Mouse (Mus musculus) left cerebral cortex, adult 2 months (tissue): ENCODE data around the gene Hcar2. TPM values are rescaled to one million over a fixed set of nuclear protein-coding genes. Genes with fewer than 3 reads are reported as not detected.

ENCODE experiments used
- DNase-seq, 2 experiments: peaks; one replicate each; pipeline ENCODE4 v3.0.0; 2021 to 2022; ENCODE audit warnings: low spot score in 2 of 2, mixed read lengths in 1 of 2; ENCODE audit errors: extremely low spot score in 1 of 2
- H3K27ac ChIP-seq: fragments of 200-600 bp; 2 replicates; pipeline ENCODE4 v1.8.1; 2022
- H3K4me3 ChIP-seq: fragments of 200-600 bp; 2 replicates; pipeline ENCODE4 v1.8.1; 2022
- CTCF ChIP-seq: fragments of 200-600 bp; IDR thresholded peaks from 2 replicates; pipeline ENCODE4 v1.8.1; 2022; ENCODE audit warnings: antibody characterized with exemption, mild to moderate bottlenecking, moderate library complexity
- intact Hi-C: fragments of 180-260 bp; cut with DNase I; formaldehyde crosslinking; loops from one replicate; pipeline ENCODE4 v1.15.1; 2025
- long read RNA-seq, 2 experiments: library from polyadenylated mRNA; stranded (forward); transcript quantifications; one replicate each; pipeline ENCODE4 v2.0.0; 2021; ENCODE audit warnings: borderline mapping rate in 2 of 2
- total RNA-seq, 2 experiments: library from RNA; stranded (reverse); gene quantifications; 2 replicates each; pipeline ENCODE4 v1.2.3; 2021

The Hcar2 gene
- total RNA-seq = not detected
- long read RNA-seq, experiment 1 = 0 reads
- long read RNA-seq, experiment 2 = 0 reads

DNA sequence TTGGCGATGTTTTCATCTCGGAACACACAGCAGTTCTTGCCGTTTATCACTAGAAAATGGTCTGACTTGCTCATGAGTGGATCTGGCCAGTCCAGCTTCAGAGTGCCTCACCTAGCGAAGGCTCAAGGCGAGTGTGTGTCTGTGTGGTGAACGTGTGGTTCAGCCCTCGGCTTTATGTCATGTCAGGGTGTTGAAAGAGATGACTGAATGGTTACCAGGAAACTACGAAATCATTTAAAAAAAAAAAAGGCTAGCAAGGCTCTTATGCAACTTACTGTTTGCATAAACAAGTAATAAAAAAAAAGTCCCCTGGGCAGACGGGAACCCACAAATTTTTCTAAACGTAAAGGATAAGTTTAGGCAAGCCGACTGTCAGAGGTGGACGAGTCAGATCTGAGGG is at the start of gene Hcar2:
TSS of gene Hcar2 (minus strand) at position 135 of the 400 bp plus-strand sequence.
- TF ChIP-seq CTCF = no peak
- DNase-seq = no peak
- H3K27ac ChIP-seq = no peak within 1 kb of the TSS
- no peak within 1 kb of the TSS for H3K4me3 ChIP-seq
- intact Hi-C loops = no loop called here

- intact Hi-C loops = no loop called here
- H3K27ac ChIP-seq = no peak overlapping the region
- no peak for DNase-seq
Observed at GRCm38 (mm10) chr5:123914852-123915251, 49.6 kb upstream of the Hcar2 start.

DNA sequence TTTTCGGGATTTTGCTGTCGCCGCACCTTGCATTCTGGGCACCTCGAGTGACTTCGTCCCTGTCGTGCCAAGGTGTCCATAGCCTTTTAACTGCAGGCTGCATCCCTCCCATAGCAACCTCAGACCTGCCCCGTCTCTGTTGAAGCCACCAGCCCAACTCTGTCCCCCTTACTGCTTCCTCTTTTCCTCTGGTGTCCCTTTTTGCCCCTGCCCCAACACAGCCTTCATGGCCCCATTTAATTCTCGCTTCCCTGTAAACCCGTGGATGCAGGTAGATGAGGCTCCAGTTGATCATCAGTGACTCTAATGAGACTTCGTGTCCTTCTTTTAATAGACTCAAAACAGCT is 42.3 kb upstream of the Hcar2 start:
- intact Hi-C loops = loop anchor here (1.0 to 2.0 kb wide), 4 partner anchors 81 to 281 kb away; partner anchors contain the start of genes Kntc1, Rsrc2 and Zcchc8
- Histone ChIP-seq H3K4me3 (peak overlapping the region; percentile 52), H3K27ac (peak overlapping the region; percentile 92)
- DNase-seq = no peak
- TF ChIP-seq CTCF = no peak

More at GRCm38 (mm10) chr5:123914852-123915251, 49.6 kb upstream of the Hcar2 start:
- no peak for TF ChIP-seq CTCF
- no peak overlapping the region for H3K4me3 ChIP-seq

DNA sequence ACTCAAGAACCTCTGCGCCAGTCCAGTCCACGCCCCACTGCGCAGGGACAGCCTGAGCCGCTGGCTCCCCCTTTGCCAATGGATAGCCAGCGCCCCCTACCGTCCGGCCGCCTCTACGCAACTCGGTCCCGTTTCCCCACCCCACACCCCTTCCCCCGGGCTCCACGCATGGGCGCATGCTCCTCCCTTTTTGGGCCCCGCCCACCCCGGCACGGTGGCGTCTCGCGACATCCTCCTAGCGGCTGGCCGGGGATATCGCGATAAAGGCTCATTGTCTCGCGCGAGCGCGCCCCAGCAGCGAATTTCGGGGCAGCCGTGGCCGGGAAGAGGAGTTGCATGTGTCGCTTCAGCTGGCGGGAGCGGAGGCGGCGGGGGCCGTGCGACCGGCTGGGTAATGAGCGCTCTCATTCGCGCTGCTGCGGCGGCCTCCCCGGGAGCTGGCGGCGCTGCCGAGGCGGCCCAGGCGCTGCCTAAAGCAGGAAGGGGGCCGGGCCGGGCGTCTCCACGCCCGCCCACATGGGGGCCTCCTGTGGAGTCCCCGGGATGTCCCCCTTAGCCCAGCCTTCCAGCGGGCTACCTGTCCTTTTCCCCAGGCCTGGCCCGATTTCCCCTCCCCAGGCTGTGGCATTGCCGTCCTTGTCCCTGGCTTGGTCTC is 41.8 kb upstream of the Hcar2 start, which contains the start of gene Denr:
TSS of gene Denr (plus strand) at position 200 of the 655 bp plus-strand sequence.
- peak within 1 kb of the TSS; percentile 52 for H3K4me3 ChIP-seq
- H3K27ac ChIP-seq = peak within 1 kb of the TSS; percentile 92
- intact Hi-C loops = loop anchor here (1.0 to 2.0 kb wide), 4 partner anchors 80 to 280 kb away; partner anchors contain the start of genes Kntc1, Rsrc2 and Zcchc8
- DNase-seq = peak; percentile 99 to 100
- TF ChIP-seq CTCF = peak; percentile 97

- peak overlapping the region; percentile 52 for H3K4me3 ChIP-seq
- peak overlapping the region; percentile 22; the same call in 1 of the 2 replicates for H3K27ac ChIP-seq
- intact Hi-C loops = loop anchor here (2.0 kb wide), 2 partner anchors 80 to 280 kb away; no protein-coding TSS in a partner anchor
- DNase-seq = no peak
- TF ChIP-seq CTCF = no peak
Observed at GRCm38 (mm10) chr5:123906146-123906975, 41.1 kb upstream of the Hcar2 start.

GRCm38 (mm10) chr5:123904059-123904672 is 38.9 kb upstream of the Hcar2 start:
- Histone ChIP-seq H3K4me3 (no peak overlapping the region), H3K27ac (no peak overlapping the region)
- no peak for DNase-seq
- TF ChIP-seq CTCF = no peak; the same call in none of the 2 replicates
- intact Hi-C loops = no loop called here

DNA sequence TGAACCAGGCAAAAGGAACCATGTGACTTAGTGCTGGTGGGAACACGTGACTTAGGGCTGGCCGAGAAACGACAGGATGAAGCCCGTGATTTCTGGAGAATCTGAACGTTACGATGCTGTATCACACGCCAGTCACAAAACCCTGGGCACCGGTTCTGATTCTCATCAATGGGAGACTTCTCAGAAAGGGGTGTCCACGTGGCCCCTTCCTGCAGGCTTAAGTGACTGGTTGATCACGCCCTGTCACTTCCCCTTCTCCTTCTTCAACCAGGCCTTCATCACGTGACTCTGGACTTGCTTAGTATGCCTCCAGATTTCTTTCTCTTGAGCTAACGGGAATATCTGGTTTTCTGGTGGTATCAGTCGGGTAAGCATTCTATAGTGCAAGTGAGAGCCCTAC is 32.1 kb upstream of the Hcar2 start:
- no peak for DNase-seq
- Histone ChIP-seq H3K27ac (no peak overlapping the region), H3K4me3 (no peak overlapping the region)
- intact Hi-C loops = no loop called here
- no peak for TF ChIP-seq CTCF

- no peak for DNase-seq
- Histone ChIP-seq H3K27ac (no peak overlapping the region), H3K4me3 (no peak overlapping the region)
- intact Hi-C loops = no loop called here
- TF ChIP-seq CTCF = no peak
Observed at GRCm38 (mm10) chr5:123896395-123896794, 31.1 kb upstream of the Hcar2 start.

- TF ChIP-seq CTCF = no peak
- no peak overlapping the region for H3K27ac ChIP-seq
- intact Hi-C loops = no loop called here
Observed at GRCm38 (mm10) chr5:123893520-123893919, 28.2 kb upstream of the Hcar2 start.

GRCm38 (mm10) chr5:123891669-123892068 is 26.4 kb upstream of the Hcar2 start:
- no peak for DNase-seq
- intact Hi-C loops = no loop called here
- Histone ChIP-seq H3K4me3 (peak overlapping the region; percentile 25; the same call in 1 of the 2 replicates), H3K27ac (no peak overlapping the region)
- no peak for TF ChIP-seq CTCF

More at GRCm38 (mm10) chr5:123893520-123893919, 28.2 kb upstream of the Hcar2 start:
- no peak overlapping the region for H3K4me3 ChIP-seq
- DNase-seq = no peak

DNA sequence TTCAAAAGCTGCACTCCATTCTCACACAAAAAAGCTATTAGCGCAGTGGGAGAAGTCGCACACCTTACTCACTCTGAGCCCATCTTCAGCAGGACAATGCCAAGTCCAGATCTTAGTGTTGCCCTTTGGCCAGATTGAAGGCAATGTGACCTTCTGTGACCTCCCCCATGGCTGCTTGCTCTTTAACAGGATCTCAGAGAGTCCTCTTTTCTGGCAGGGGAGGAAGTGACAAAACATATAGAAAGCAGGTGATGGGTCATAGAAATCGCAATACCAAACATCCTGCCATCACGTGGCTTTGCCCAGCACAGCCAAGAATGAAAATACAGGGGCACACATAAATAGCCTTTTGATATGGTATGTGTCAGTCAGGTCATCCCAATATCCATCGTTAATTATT is 25.7 kb upstream of the Hcar2 start:
- no peak for TF ChIP-seq CTCF
- DNase-seq = no peak
- Histone ChIP-seq H3K4me3 (no peak overlapping the region), H3K27ac (no peak overlapping the region)
- intact Hi-C loops = no loop called here
